Mouse (Mus musculus) cerebellum, postnatal 10 days (tissue): ENCODE results near the gene Pde4d.

Experiments
- DNase-seq, 2 experiments: peaks; one replicate each; pipeline ENCODE4 v3.0.0; 2021; ENCODE audit warnings: mixed read lengths in 2 of 2

Pde4d gene

GRCm38 (mm10) chr13:109802201-109802600 lies 1352.5 kb downstream of the Pde4d start:
- no peak for DNase-seq

GRCm38 (mm10) chr13:109806193-109806966 lies 1356.6 kb downstream of the Pde4d start:
- no peak for DNase-seq

GRCm38 (mm10) chr13:109807036-109807435 lies 1357.3 kb downstream of the Pde4d start:
- DNase-seq = no peak

GRCm38 (mm10) chr13:109807446-109807845 lies 1357.7 kb downstream of the Pde4d start:
- DNase-seq = no peak

GRCm38 (mm10) chr13:109808039-109808438 lies 1358.3 kb downstream of the Pde4d start:
- DNase-seq = no peak

GRCm38 (mm10) chr13:109808946-109809345 lies 1359.2 kb downstream of the Pde4d start:
- DNase-seq = no peak

GRCm38 (mm10) chr13:109809646-109810045 lies 1359.9 kb downstream of the Pde4d start:
- DNase-seq = no peak

GRCm38 (mm10) chr13:109813924-109814323 lies 1364.2 kb downstream of the Pde4d start:
- DNase-seq = no peak

GRCm38 (mm10) chr13:109819071-109819470 lies 1369.3 kb downstream of the Pde4d start:
- DNase-seq = no peak

GRCm38 (mm10) chr13:109820141-109820540 lies 1370.4 kb downstream of the Pde4d start:
- no peak for DNase-seq

- DNase-seq = no peak
These were observed 1371.1 kb downstream of the Pde4d start for GRCm38 (mm10) chr13:109820866-109821265.

- DNase-seq = peak in 1 of 2 experiments; percentile 86
These were observed 1372.1 kb downstream of the Pde4d start for GRCm38 (mm10) chr13:109821725-109822412.

- DNase-seq = peak; percentile 88 to 95
These were observed 1372.9 kb downstream of the Pde4d start for GRCm38 (mm10) chr13:109822413-109823298.

GRCm38 (mm10) chr13:109823307-109824031 lies 1373.7 kb downstream of the Pde4d start:
- DNase-seq = peak; percentile 72 to 73

- DNase-seq = no peak
These were observed 1376.1 kb downstream of the Pde4d start for GRCm38 (mm10) chr13:109825891-109826290.

- no peak for DNase-seq
These were observed 1377.6 kb downstream of the Pde4d start for GRCm38 (mm10) chr13:109827341-109827740.

- DNase-seq = no peak
These were observed 1378.2 kb downstream of the Pde4d start for GRCm38 (mm10) chr13:109827909-109828308.

GRCm38 (mm10) chr13:109829444-109829843 lies 1379.7 kb downstream of the Pde4d start:
- DNase-seq = no peak

- DNase-seq = no peak
These were observed 1385.2 kb downstream of the Pde4d start for GRCm38 (mm10) chr13:109834935-109835334.

- peak; percentile 38 to 43 for DNase-seq
These were observed 1387.7 kb downstream of the Pde4d start for GRCm38 (mm10) chr13:109837453-109837852.

- DNase-seq = no peak
These were observed 1388.2 kb downstream of the Pde4d start for GRCm38 (mm10) chr13:109837921-109838320.

GRCm38 (mm10) chr13:109840251-109840650 lies 1390.5 kb downstream of the Pde4d start:
- no peak for DNase-seq
